Mouse (Mus musculus) Patski (cell line): ENCODE measurements at regions not wholly inside any gene's neighbourhood (a gene's known extent, or its start where the extent isn't known, plus 50 kb on each side); places are given as distances from the start of the nearest gene placed in this dataset.

Experiments
- ATAC-seq: fragments of 100-300 bp; one replicate; pipeline ENCODE4 v1.8.0; 2021
- CTCF ChIA-PET: fragments of 350-600 bp; sonication (Branson Sonifier 250); formaldehyde crosslinking; loops from one replicate; lab custom pipeline; 2022; ENCODE audit warnings: inconsistent platforms; lab: Charles Lee
- POLR2A ChIA-PET: fragments of 350-600 bp; sonication (Branson Sonifier 250); formaldehyde crosslinking; loops from one replicate; lab custom pipeline; 2022; ENCODE audit warnings: antibody characterized with exemption, inconsistent platforms; lab: Charles Lee
- DNase-seq: peaks from one replicate; pipeline ENCODE4 v3.0.0-alpha.2; 2011; ENCODE audit warnings: low read depth, low spot score
- H3K27me3 ChIP-seq: fragments of 371-371 bp; one replicate; pipeline ENCODE4 v1.5.1; 2021
- CTCF ChIP-seq: fragments of 100-300 bp; IDR thresholded peaks from one replicate; pipeline ENCODE4 v1.5.1; 2021
- in situ Hi-C: fragments of 300-500 bp; cut with MboI; formaldehyde crosslinking; loops from 3 replicates; pipeline ENCODE4 v1.11.1; 2018; ENCODE audit warnings: low pct_unique_long_range_greater_than_20kb, mixed read lengths

GRCm38 (mm10) chr10:17579463-17579862 lies 143.6 kb upstream of the Cited2 start:
- TF ChIP-seq CTCF = no peak
- DNase-seq (no peak), ATAC-seq (no peak)
- POLR2A ChIA-PET = no interaction called here
- H3K27me3 ChIP-seq = no peaks in the 10 kb centered on the region
- in situ Hi-C loops = no loop called here
- CTCF ChIA-PET = no interaction called here

- in situ Hi-C loops = no loop called here
- POLR2A ChIA-PET = interaction anchor here (0.6 kb wide), 1 partner anchor 964 kb away, joined by 4 read pairs; no protein-coding TSS in a partner anchor
Observed at GRCm38 (mm10) chr10:17584842-17585241, 138.2 kb upstream of the Cited2 start.

GRCm38 (mm10) chr10:17586910-17587309 lies 136.1 kb upstream of the Cited2 start:
- POLR2A ChIA-PET = no interaction called here
- DNase-seq (no peak), ATAC-seq (no peak)
- no peaks in the 10 kb centered on the region for H3K27me3 ChIP-seq
- in situ Hi-C loops = no loop called here
- TF ChIP-seq CTCF = no peak
- CTCF ChIA-PET = interaction anchor here (0.6 to 1.5 kb wide), 3 partner anchors 11 to 76 kb away, joined by 3 to 4 read pairs (median 4); no protein-coding TSS in a partner anchor

More at GRCm38 (mm10) chr10:17584842-17585241, 138.2 kb upstream of the Cited2 start:
- CTCF ChIA-PET = no interaction called here
- ATAC-seq (no peak), DNase-seq (no peak)
- H3K27me3 ChIP-seq = no peaks in the 10 kb centered on the region
- no peak for TF ChIP-seq CTCF

- ATAC-seq (no peak), DNase-seq (no peak)
- POLR2A ChIA-PET = interaction anchor here (0.6 kb wide), 1 partner anchor 10 kb away, joined by 3 read pairs; no protein-coding TSS in a partner anchor
- CTCF ChIA-PET = no interaction called here
- in situ Hi-C loops = no loop called here
- TF ChIP-seq CTCF = no peak
- no peaks in the 10 kb centered on the region for H3K27me3 ChIP-seq
Observed at GRCm38 (mm10) chr10:17589136-17589535, 133.9 kb upstream of the Cited2 start.

GRCm38 (mm10) chr10:17590195-17590594 lies 132.8 kb upstream of the Cited2 start:
- no peak for TF ChIP-seq CTCF
- ChIA-PET POLR2A (no interaction called here), CTCF (no interaction called here)
- in situ Hi-C loops = no loop called here
- H3K27me3 ChIP-seq = no peaks in the 10 kb centered on the region
- DNase-seq = no peak
- no peak for ATAC-seq

GRCm38 (mm10) chr10:17592387-17592786 lies 130.6 kb upstream of the Cited2 start:
- no peak for DNase-seq
- in situ Hi-C loops = no loop called here
- no peaks in the 10 kb centered on the region for H3K27me3 ChIP-seq
- no peak for ATAC-seq
- POLR2A ChIA-PET = no interaction called here
- TF ChIP-seq CTCF = no peak
- CTCF ChIA-PET = no interaction called here

GRCm38 (mm10) chr10:17596126-17596525 lies 126.9 kb upstream of the Cited2 start:
- in situ Hi-C loops = no loop called here
- ChIA-PET CTCF (no interaction called here), POLR2A (no interaction called here)
- no peak for DNase-seq
- TF ChIP-seq CTCF = no peak
- H3K27me3 ChIP-seq = no peaks in the 10 kb centered on the region
- no peak for ATAC-seq

GRCm38 (mm10) chr10:17596743-17597142 lies 126.3 kb upstream of the Cited2 start:
- TF ChIP-seq CTCF = no peak
- POLR2A ChIA-PET = interaction anchor here (0.6 kb wide), 1 partner anchor 816 kb away, joined by 3 read pairs; no protein-coding TSS in a partner anchor
- CTCF ChIA-PET = no interaction called here
- in situ Hi-C loops = no loop called here
- DNase-seq = no peak
- ATAC-seq = no peak
- no peaks in the 10 kb centered on the region for H3K27me3 ChIP-seq

- ChIA-PET POLR2A (interaction anchor here (0.6 kb wide), 1 partner anchor 10 kb away, joined by 3 read pairs; no protein-coding TSS in a partner anchor), CTCF (no interaction called here)
- ATAC-seq = no peak
- TF ChIP-seq CTCF = no peak
- no peak for DNase-seq
- in situ Hi-C loops = no loop called here
- H3K27me3 ChIP-seq = no peaks in the 10 kb centered on the region
Observed at GRCm38 (mm10) chr10:17599246-17599645, 123.8 kb upstream of the Cited2 start.

- in situ Hi-C loops = no loop called here
- no peak for DNase-seq
- H3K27me3 ChIP-seq = no peaks in the 10 kb centered on the region
- ChIA-PET POLR2A (no interaction called here), CTCF (interaction anchor here (1.3 to 1.4 kb wide), 2 partner anchors 13 to 19 kb away, joined by 3 to 4 read pairs; no protein-coding TSS in a partner anchor)
- no peak for ATAC-seq
- no peak for TF ChIP-seq CTCF
Observed at GRCm38 (mm10) chr10:17599831-17600761, 122.9 kb upstream of the Cited2 start.

GRCm38 (mm10) chr10:17600762-17601108 lies 122.3 kb upstream of the Cited2 start:
- POLR2A ChIA-PET = no interaction called here
- in situ Hi-C loops = no loop called here
- ATAC-seq (no peak), DNase-seq (no peak)
- TF ChIP-seq CTCF = no peak
- H3K27me3 ChIP-seq = no peaks in the 10 kb centered on the region
- CTCF ChIA-PET = interaction anchor here (1.3 to 1.4 kb wide), 2 partner anchors 13 to 19 kb away, joined by 3 to 4 read pairs; no protein-coding TSS in a partner anchor
